Mouse (Mus musculus): ENCODE measurements around the gene Masp2. TPM values are rescaled to one million over a fixed set of nuclear protein-coding genes. Genes with fewer than 3 reads are reported as not detected.
A peak's percentile ranks its signal among the peaks of the same experiment; 100 is the strongest.

Masp2 gene
- total RNA-seq, 2 experiments from 2014 or later, result 0.52 to 0.88 TPM

DNA sequence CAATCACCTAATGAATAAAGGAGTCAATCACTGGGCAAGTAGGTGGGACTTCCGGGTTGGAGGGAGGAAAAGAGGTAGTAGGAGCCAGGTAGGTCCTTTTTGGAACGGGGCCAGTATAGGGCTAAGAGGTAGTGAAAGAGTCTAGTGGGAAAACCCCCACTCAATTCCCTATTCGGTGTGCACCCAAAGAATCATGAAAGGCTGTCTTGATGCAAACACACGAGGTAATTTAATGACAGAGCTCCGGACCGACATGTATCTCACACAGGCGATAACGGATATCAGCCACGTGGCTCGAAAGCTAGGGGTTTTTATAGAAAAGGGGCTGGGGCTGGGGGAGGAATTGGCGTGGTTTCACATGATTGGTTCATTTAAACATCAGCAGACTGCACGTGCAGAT is 3.5 kb upstream of the Masp2 start:
- no peak for DNase-seq (ENCODE audit: low spot score in 2 of 2)

DNA sequence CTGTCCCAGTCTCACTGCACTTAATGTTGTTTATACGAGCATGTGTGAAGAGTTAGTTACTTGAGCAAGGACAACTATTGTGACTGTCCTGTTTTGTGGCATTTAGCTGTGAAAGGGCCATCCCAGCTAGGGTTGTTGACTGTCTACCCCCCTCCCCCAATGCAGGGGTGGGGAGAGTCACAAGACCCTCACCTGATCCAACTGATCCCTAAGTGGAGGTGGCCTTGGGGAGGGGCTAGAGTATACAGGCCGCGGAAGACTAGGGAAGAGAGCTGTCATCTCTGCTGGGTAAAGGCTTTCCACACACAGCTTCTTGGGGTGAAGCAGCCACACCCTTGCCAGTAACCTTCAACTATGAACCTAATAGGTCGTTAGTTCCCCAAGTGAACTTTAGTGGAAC is 2.0 kb upstream of the Masp2 start:
- DNase-seq (ENCODE audit: low spot score in 2 of 2), result no peak

GRCm38 (mm10) chr4:148601871-148602270 is 483 bp upstream of the Masp2 start:
- DNase-seq (ENCODE audit: low spot score in 2 of 2), result no peak

- no peak for DNase-seq (ENCODE audit: low spot score in 2 of 2)
Observed at GRCm38 (mm10) chr4:148603376-148604139, 1.2 kb downstream of the Masp2 start.

DNA sequence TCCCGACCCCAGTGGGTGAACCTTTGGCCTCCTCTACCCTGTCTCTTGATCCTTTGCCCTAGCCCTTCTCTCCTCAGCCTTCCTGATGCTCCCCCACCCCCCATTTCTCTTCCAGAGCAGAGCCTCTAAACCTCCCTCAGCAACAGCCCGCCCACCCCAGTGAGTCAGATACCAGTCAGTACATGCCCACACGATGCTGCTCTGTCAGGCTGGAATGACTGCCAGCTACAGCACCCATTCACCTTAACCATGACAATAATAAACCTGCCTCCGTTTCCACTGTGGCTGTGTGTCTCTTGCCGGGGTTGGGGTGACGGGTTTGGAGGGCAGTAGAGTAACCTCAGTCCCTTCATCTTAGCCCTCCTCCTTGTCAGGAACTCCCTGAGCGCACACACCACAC is 1.8 kb downstream of the Masp2 start:
- DNase-seq (ENCODE audit: low spot score in 2 of 2), result no peak

DNA sequence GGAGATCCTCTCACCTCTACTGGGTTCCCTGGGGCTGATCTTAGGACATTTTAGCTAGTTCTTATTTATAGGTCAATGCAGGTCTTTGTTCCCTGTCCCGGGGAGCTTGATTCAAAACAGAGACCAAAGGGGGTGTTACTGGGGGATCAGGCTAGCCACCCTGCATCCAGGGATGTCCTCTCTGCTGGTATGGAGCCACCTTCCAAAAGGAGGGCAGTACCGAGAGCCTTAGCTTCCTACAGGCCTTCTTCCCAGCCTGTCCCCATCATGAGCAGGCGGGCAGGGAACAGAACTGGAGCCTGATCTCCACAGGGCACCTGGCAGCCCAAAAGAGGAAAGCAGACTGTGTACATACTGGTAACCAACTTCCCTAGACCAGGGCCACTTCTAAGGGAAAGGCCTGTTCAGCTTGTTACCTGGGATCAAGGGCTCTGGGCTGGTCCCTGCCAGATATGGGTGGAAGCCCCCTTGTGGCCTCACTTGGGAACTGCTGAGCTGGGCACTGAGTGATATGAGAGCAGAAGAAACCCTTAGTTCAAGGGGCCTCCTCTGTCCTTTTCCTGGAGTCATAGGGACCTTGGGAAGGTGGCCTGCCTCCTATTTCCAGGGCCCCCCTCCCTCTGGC is 2.3 kb downstream of the Masp2 start:
- peak in 1 of 2 experiments; percentile 64 for DNase-seq (ENCODE audit: low spot score in 2 of 2)

- peak; percentile 63 to 78 for DNase-seq (ENCODE audit: low spot score in 2 of 2)
Observed at GRCm38 (mm10) chr4:148607758-148608157, 5.4 kb downstream of the Masp2 start.

- DNase-seq (ENCODE audit: low spot score in 2 of 2), result no peak
Observed at GRCm38 (mm10) chr4:148609805-148610204, 7.5 kb downstream of the Masp2 start.

DNA sequence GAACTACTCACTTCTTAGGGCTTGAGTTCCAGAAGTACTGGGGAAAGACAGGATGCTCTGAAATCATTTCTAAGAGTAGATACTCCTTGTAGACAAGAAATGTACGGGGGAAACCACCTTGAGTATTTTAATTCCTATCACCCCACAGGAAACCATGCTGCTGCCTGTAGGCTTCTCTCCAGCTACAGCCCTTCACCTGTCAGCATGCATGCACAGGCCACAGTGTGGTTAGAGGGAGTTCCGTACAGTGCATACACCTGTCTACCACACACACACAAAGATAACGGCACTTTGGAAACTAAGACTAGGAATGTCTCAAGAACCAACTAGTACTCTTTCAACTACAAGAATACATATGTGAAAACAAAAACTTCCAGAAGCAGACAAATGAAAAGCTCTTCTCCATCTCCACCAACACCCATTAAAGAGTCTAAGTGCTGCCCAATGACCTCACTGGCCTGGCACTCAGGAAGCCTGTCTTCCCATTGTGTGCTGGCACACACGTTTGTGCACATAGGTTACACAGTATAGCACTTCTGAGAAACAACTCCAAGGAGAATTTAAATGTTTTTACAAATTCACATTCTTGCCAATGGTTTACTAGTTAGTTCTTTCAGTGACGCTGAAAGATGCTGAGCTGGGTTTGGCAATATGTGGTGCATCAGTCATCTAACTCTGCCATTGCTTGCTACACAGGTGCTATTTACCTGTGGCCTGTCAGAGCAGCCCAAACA is 8.4 kb downstream of the Masp2 start:
- DNase-seq (ENCODE audit: low spot score in 2 of 2), result no peak

- no peak for DNase-seq (ENCODE audit: low spot score in 2 of 2)
Observed at GRCm38 (mm10) chr4:148612557-148612956, 10.2 kb downstream of the Masp2 start.

GRCm38 (mm10) chr4:148613738-148614137 is 11.4 kb downstream of the Masp2 start:
- DNase-seq (ENCODE audit: low spot score in 2 of 2), result no peak

DNA sequence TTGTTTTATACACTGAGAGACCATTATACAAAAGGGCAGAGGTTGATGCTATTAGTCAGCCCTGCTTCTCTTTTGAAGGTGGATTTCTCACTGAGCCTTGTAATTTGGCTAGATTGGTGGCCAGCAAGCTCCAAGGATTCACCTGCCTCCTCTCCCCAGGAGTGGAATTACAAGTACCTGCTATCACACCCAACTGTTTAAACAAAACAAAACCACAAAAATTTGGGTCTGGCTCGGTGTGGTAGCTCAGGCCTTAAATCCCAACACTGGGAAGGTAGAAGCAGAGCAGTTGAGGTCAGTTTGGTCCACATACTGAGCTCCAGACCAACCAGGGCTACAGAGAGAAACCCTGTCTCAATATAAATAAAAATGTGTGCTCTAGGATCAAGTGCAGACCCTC is 17.5 kb downstream of the Masp2 start:
- DNase-seq (ENCODE audit: low spot score in 2 of 2), result no peak

GRCm38 (mm10) chr4:148620718-148621117 is 18.4 kb downstream of the Masp2 start:
- no peak for DNase-seq (ENCODE audit: low spot score in 2 of 2)

DNA sequence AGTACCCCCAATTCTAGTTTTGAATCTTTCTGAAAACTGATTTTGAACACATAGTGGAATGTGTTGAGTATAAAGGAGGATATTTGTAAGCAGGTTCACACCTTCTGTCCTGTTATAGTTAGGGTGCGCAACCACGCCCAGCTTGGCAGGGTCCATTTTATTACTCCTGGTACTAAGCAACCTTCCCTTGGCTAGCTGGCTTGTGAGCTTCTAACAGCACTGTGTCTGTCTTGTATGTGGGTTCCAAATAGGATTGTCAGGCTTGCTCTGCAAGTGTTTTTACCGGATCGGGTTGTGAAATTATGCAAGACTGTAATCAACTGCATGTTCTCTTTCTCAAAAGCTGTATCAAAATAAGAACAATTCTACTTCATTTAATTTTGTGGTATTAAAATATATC is 20.1 kb downstream of the Masp2 start:
- no peak for DNase-seq (ENCODE audit: low spot score in 2 of 2)

GRCm38 (mm10) chr4:148623609-148624008 is 21.3 kb downstream of the Masp2 start:
- DNase-seq (ENCODE audit: low spot score in 2 of 2), result no peak

- no peak for DNase-seq (ENCODE audit: low spot score in 2 of 2)
Observed at GRCm38 (mm10) chr4:148625010-148625409, 22.7 kb downstream of the Masp2 start.

- DNase-seq (ENCODE audit: low spot score in 2 of 2), result peak in 1 of 2 experiments; percentile 64
Observed at GRCm38 (mm10) chr4:148625756-148626622, 23.6 kb downstream of the Masp2 start.

DNA sequence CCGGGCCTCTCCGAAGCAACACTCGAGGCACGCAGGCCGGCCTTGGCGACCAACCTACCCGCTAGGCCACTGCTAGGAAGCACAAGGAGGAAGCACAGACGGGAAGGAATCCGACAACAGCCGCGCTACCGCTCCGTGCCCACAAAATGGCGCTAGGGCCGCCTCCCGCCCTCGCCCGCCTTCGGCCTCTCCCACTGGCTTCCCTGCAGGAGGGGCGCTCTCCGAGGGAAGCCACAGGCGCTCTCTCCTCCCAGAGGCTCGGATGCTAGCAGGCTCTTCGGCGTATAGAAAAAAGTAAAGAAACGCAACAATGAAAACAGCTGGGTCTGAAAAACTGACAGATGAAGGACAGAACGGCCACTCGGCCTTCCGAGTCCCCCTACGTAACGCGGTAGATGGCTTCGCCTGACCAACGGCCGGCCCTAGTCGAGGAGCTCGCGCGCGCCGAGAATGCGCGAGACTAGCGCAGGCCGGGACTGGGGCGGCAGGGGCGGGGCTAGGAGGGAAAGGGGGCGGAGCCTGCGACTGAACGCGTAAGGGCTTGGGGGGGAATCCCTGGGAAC is 24.4 kb downstream of the Masp2 start, which contains the start of gene Tardbp:
Tardbp (minus strand) TSS at position 397 of the 563 bp plus-strand sequence.
- DNase-seq (ENCODE audit: low spot score in 2 of 2), result peak; percentile 96 to 99

GRCm38 (mm10) chr4:148627246-148627645 is 24.9 kb downstream of the Masp2 start:
- no peak for DNase-seq (ENCODE audit: low spot score in 2 of 2)

- no peak for DNase-seq (ENCODE audit: low spot score in 2 of 2)
Observed at GRCm38 (mm10) chr4:148632013-148632692, 29.8 kb downstream of the Masp2 start.

Data from gastrocnemius, postnatal 4 days (tissue).